Mouse (Mus musculus) left cerebral cortex, adult 9 months (tissue): ENCODE data around the gene Mrpl20.

Experiments
- DNase-seq, 2 experiments: peaks; one replicate each; pipeline ENCODE4 v3.0.0; 2022; ENCODE audit warnings: low spot score in 2 of 2

The Mrpl20 gene

DNA sequence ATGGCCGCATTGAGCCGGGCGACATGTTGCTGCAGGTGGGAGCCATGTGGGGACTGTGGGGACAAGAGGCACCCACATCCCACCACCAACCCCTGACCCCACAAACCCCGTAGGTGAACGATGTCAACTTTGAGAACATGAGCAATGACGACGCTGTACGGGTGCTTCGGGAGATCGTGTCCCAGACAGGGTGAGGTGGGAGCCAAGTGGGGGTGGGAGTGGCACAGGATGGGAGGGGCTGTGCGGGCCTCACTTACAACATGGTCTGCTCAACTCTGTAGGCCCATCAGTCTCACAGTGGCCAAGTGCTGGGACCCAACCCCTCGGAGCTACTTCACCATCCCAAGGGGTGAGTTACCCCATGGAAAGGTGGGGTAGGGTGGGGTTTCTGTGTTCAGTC, 52.3 kb downstream of the Mrpl20 start:
- DNase-seq = no peak

- DNase-seq = no peak
These were observed 53.4 kb downstream of the Mrpl20 start for GRCm38 (mm10) chr4:155856071-155856470.

DNA sequence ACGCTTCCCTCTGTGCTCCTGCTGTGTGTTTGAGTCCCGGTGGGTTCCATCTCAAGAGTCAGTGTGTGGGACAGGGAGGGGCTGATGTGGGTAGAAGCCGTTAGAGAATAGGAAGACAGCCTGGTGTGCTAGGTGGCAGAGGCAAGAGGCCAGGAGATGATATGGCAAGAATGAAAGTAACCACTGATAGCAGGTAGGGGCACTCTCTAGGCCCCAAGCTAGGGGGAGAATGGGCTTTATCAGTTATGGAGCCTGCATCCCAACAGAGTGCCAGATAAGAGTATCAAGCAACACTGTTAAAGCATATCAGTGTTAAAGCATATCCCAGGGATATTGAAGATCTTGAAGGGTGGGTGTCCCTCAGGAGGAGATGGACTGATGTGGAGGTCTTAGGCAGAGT, 54.2 kb downstream of the Mrpl20 start:
- no peak for DNase-seq

- DNase-seq = no peak
These were observed 56.6 kb downstream of the Mrpl20 start for GRCm38 (mm10) chr4:155859318-155859717.
